Mouse (Mus musculus) G1E (cell line): ENCODE results near the gene Agpat4. TPM values are rescaled to one million over a fixed set of nuclear protein-coding genes. Genes with fewer than 3 reads are reported as not detected.

ENCODE experiments used
- ATAC-seq: 2 replicates; pipeline ENCODE4 v1.8.0; 2016; ENCODE audit warnings: mild to moderate bottlenecking; ENCODE audit not compliant: insufficient number of reproducible peaks, poor library complexity, low FRiP score, severe bottlenecking; ENCODE audit errors: extremely low read depth
- DNase-seq: peaks from one replicate; pipeline ENCODE4 v3.0.0; 2012; ENCODE audit warnings: low spot score
- H3K27me3 ChIP-seq: 2 replicates; pipeline ENCODE4 v1.6.1; 2012; ENCODE audit warnings: mild to moderate bottlenecking, low read length, inconsistent platforms; ENCODE audit not compliant: insufficient read depth
- H3K36me3 ChIP-seq: replicated peaks from 2 replicates; pipeline ENCODE3; 2012; ENCODE audit warnings: mild to moderate bottlenecking, inconsistent platforms
- H3K4me1 ChIP-seq: 2 replicates; pipeline ENCODE4 v1.6.1; 2012; ENCODE audit warnings: low read depth, low read length, inconsistent platforms, mixed read lengths; ENCODE audit not compliant: insufficient read depth
- H3K4me3 ChIP-seq: 2 replicates; pipeline ENCODE4 v1.5.1; 2012; ENCODE audit warnings: low read depth, mild to moderate bottlenecking, inconsistent platforms, low read length, moderate library complexity, mixed read lengths
- H3K9me3 ChIP-seq: replicated peaks from 2 replicates; pipeline ENCODE4 v1.6.1; 2012; ENCODE audit warnings: inconsistent platforms
- CTCF ChIP-seq: IDR thresholded peaks from 2 replicates; pipeline ENCODE4 v1.5.1; 2012; ENCODE audit warnings: low read depth, low read length, inconsistent platforms, mixed read lengths
- GATA1 ChIP-seq: IDR thresholded peaks from 2 replicates; pipeline ENCODE4 v1.6.1; 2012; ENCODE audit warnings: borderline replicate concordance, low read length, inconsistent platforms, mixed read lengths
- GATA2 ChIP-seq: IDR thresholded peaks from 2 replicates; pipeline ENCODE4 v1.6.1; 2012; ENCODE audit warnings: low read depth, low read length, inconsistent platforms, borderline replicate concordance
- POLR2AphosphoS5 ChIP-seq: IDR thresholded peaks from 2 replicates; pipeline ENCODE4 v1.6.1; 2012; ENCODE audit warnings: low read depth, low read length, inconsistent platforms; ENCODE audit not compliant: insufficient replicate concordance
- TAL1 ChIP-seq: conservative IDR thresholded peaks from 2 replicates; pipeline ENCODE4 v1.6.1; 2012; ENCODE audit warnings: low read depth, low read length, inconsistent platforms, mixed read lengths
- polyA plus RNA-seq: library from polyadenylated mRNA; stranded (reverse); fragments of >175 nt; gene quantifications from 2 replicates; pipeline ENCODE4 v1.2.3, GENCODE M21; 2012
- total RNA-seq, 2 experiments: library from RNA; stranded (forward) in 1 of 2; stranded (reverse) in 1 of 2; fragments of 200-1000 nt in 1 of 2; fragments of >200 nt in 1 of 2; fragmentation: Nextera tagmentation in 1 of 2; gene quantifications; 2 replicates each; pipeline ENCODE4 v1.2.3; 2014 to 2017

Agpat4 gene
- total and polyA plus RNA-seq, 3 experiments: 7.5 to 14.0 (median 11.0) TPM

GRCm38 (mm10) chr17:12187782-12188181, 69.3 kb downstream of the Agpat4 start:
- H3K9me3 ChIP-seq: no peaks in the 10 kb centered on the region
- no peaks in the 10 kb centered on the region for H3K27me3 ChIP-seq
- peaks cover 60% of the 10 kb centered on the region for H3K4me1 ChIP-seq
- peaks cover 30% of the 10 kb centered on the region for H3K36me3 ChIP-seq
- H3K4me3 ChIP-seq: no peak overlapping the region
- ATAC-seq (no peak), DNase-seq (no peak)
- no peak for TF ChIP-seq TAL1
- TF ChIP-seq GATA2: no peak
- TF ChIP-seq GATA1: no peak
- TF ChIP-seq POLR2AphosphoS5: no peak
- TF ChIP-seq CTCF: no peak

GRCm38 (mm10) chr17:12195137-12195536, 76.6 kb downstream of the Agpat4 start:
- DNase-seq (peak; percentile 71), ATAC-seq (peak; percentile 79)
- no peaks in the 10 kb centered on the region for H3K27me3 ChIP-seq
- peak overlapping the region; percentile 68 for H3K4me3 ChIP-seq
- H3K36me3 ChIP-seq: peaks cover 58% of the 10 kb centered on the region
- H3K9me3 ChIP-seq: peaks cover 5% of the 10 kb centered on the region; the same call in 1 of the 2 replicates
- TF ChIP-seq GATA1: no peak
- no peak for TF ChIP-seq POLR2AphosphoS5
- TF ChIP-seq TAL1: no peak
- no peak for TF ChIP-seq GATA2
- no peak for TF ChIP-seq CTCF
- H3K4me1 ChIP-seq: peaks cover 54% of the 10 kb centered on the region

GRCm38 (mm10) chr17:12195604-12196003, 77.1 kb downstream of the Agpat4 start:
- no peaks in the 10 kb centered on the region for H3K27me3 ChIP-seq
- peak; percentile 51 for ATAC-seq
- TF ChIP-seq TAL1 (no peak), GATA2 (no peak), POLR2AphosphoS5 (no peak), GATA1 (no peak), CTCF (no peak)
- peak; percentile 22 for DNase-seq
- H3K4me3 ChIP-seq: peak overlapping the region; percentile 68
- peaks cover 54% of the 10 kb centered on the region for H3K4me1 ChIP-seq
- H3K36me3 ChIP-seq: peaks cover 56% of the 10 kb centered on the region
- H3K9me3 ChIP-seq: peaks cover 5% of the 10 kb centered on the region; the same call in 1 of the 2 replicates

GRCm38 (mm10) chr17:12199933-12200332, 81.4 kb downstream of the Agpat4 start:
- Histone ChIP-seq H3K36me3 (peaks cover 62% of the 10 kb centered on the region), H3K9me3 (peaks cover 5% of the 10 kb centered on the region; the same call in 1 of the 2 replicates), H3K27me3 (no peaks in the 10 kb centered on the region), H3K4me1 (peaks cover 79% of the 10 kb centered on the region), H3K4me3 (no peak overlapping the region)
- no peak for TF ChIP-seq TAL1
- TF ChIP-seq CTCF: no peak
- TF ChIP-seq POLR2AphosphoS5: no peak
- TF ChIP-seq GATA2: no peak
- TF ChIP-seq GATA1: no peak
- DNase-seq: no peak
- no peak for ATAC-seq

GRCm38 (mm10) chr17:12201086-12201485, 82.6 kb downstream of the Agpat4 start:
- TF ChIP-seq CTCF: no peak
- TF ChIP-seq GATA1: no peak
- TF ChIP-seq GATA2: no peak
- no peak for TF ChIP-seq TAL1
- TF ChIP-seq POLR2AphosphoS5: no peak
- DNase-seq (peak; percentile 23), ATAC-seq (no peak)
- H3K4me3 ChIP-seq: no peak overlapping the region
- H3K36me3 ChIP-seq: peaks cover 61% of the 10 kb centered on the region
- H3K27me3 ChIP-seq: no peaks in the 10 kb centered on the region
- peaks cover 79% of the 10 kb centered on the region for H3K4me1 ChIP-seq
- peaks cover 5% of the 10 kb centered on the region; the same call in 1 of the 2 replicates for H3K9me3 ChIP-seq

GRCm38 (mm10) chr17:12203414-12203897, 85.0 kb downstream of the Agpat4 start:
- DNase-seq (no peak), ATAC-seq (no peak)
- TF ChIP-seq GATA2 (no peak), TAL1 (no peak), CTCF (no peak), POLR2AphosphoS5 (no peak), GATA1 (no peak)
- Histone ChIP-seq H3K9me3 (peaks cover 5% of the 10 kb centered on the region; the same call in 1 of the 2 replicates), H3K36me3 (peaks cover 43% of the 10 kb centered on the region), H3K4me3 (peak overlapping the region; percentile 62; the same call in 1 of the 2 replicates), H3K4me1 (peaks cover 84% of the 10 kb centered on the region), H3K27me3 (no peaks in the 10 kb centered on the region)

GRCm38 (mm10) chr17:12204246-12204645, 85.7 kb downstream of the Agpat4 start:
- ATAC-seq (no peak), DNase-seq (peak; percentile 39)
- Histone ChIP-seq H3K9me3 (no peaks in the 10 kb centered on the region), H3K4me1 (peaks cover 88% of the 10 kb centered on the region), H3K27me3 (no peaks in the 10 kb centered on the region), H3K36me3 (peaks cover 41% of the 10 kb centered on the region), H3K4me3 (peak overlapping the region; percentile 57; the same call in 1 of the 2 replicates)
- TF ChIP-seq TAL1: no peak
- no peak for TF ChIP-seq POLR2AphosphoS5
- TF ChIP-seq CTCF: no peak
- no peak for TF ChIP-seq GATA1
